Mouse (Mus musculus) left cerebral cortex, postnatal 25 days (tissue): ENCODE data around the gene Vps29. TPM values are rescaled to one million over a fixed set of nuclear protein-coding genes. Genes with fewer than 3 reads are reported as not detected.
"Not testable (repeated sequence)": the region's sequence is repeated elsewhere in the genome, so short reads cannot be mapped to it uniquely, and the experiment has no call there.

Experiments
- DNase-seq, 2 experiments: peaks; one replicate each; pipeline ENCODE4 v3.0.0; 2022; ENCODE audit warnings: low spot score in 2 of 2, mixed read lengths in 1 of 2
- intact Hi-C: fragments of 180-260 bp; cut with DNase I; formaldehyde crosslinking; loops from one replicate; pipeline ENCODE4 v1.15.1; 2025
- total RNA-seq, 2 experiments: library from RNA; stranded (reverse); gene quantifications; 2 replicates each; pipeline ENCODE4 v1.2.3; 2021

Gene Vps29
- 100 to 1,000 TPM; 189 to 208 TPM for total RNA-seq

DNA sequence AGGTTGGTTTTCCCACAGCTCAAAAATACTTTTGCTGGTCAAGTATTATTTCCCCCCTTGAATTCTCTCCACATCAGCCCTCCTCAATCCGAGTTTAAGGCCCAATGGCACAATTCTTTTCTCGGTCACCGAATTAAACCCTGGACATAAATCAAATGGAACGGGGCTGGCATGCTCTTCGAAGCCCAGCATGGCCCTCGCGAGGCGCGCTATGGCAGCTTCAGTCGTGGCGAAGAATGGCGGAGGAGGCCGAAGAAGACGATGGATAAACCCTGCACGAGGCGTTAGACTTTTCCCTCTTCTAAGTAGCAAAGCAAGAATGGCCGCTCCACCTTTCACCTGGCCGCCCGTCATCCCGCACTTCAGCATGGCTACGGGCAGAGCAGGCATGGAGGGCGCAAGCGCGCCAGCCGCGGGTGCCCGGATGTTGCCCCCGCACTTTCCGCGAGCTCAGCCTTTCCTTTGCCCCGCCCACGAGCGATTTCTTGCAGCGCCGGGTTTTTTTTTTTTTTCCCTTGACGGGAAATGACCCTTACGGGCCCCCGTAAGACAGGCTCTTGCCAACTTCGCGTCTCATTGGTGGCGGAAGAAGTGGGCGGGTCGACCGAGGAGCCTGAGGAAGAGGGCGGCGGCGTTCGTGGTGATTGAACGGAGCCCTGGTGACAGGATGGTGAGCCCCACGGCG is at the start of gene Vps29, which contains the start of gene Rad9b:
Gene Vps29 (plus strand): TSS at position 563 of the 685 bp plus-strand sequence.
Gene Rad9b (minus strand): TSS at position 427 of the 685 bp plus-strand sequence.
- intact Hi-C loops: loop anchor here (1.0 to 5.0 kb wide), 2 partner anchors 18 to 37 kb away; partner anchors contain the start of gene Fam216a
- DNase-seq: peak; percentile 96 to 98

DNA sequence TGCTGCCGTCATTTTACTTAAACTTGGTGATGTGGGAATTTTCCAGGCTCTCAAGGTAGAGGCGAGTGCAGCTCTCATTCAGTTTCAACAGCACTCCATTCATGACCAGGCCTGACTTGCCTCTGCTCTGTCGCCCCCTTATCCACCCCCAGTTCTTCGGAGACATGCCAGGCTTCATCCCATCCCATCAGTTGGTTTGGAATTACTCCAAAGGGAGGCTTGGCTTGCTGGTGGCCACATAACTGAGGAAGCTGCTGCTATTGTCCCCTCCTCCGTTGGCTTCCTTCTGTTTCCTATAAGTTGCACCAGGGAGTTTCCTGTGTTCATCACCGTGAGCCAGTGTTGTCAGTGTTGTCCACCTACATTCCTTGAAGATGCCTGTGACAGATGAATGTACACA is 49.6 kb upstream of the Vps29 start:
- peak in 1 of 2 experiments; percentile 42 for DNase-seq
- intact Hi-C loops: no loop called here

DNA sequence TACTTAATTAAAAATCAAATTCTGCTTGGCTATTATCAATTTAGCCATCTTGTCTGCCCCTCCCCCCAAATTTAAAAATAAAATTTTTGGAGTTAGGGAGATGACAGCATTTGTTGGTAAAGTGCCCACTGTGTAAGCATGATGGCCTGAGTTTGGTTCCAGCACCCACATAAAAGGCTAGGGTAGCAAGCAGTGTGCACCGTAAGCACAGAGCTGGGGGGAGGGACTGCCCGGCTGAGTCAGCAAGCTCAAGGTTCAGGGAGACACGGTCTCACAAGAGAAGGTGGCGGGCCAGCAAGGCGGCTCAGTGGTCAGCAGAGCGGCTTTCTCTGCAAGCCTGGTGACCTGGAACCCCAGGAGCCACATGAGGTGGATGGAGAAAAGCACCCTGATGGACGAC is 48.7 kb upstream of the Vps29 start:
- intact Hi-C loops: no loop called here
- no peak for DNase-seq

DNA sequence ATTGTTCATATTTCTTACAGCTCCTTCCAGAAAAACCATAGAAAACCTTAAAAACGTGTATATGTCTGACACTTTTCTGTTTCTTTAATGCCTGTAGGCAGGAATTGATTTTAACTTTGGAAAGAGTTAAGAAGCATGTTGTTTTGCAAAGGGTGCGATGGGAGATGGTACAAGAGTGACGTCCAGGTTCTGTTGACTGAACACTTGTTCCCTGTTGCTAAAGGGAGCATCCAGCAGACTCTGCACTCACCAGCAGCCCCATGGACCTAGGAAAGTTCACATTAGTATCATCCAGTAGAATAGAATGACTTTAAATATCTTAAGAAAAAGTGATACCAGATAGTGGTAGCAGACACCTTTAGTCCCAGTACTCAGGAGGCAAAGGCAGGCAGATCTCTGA is 47.6 kb upstream of the Vps29 start:
- DNase-seq: no peak
- intact Hi-C loops: no loop called here

DNA sequence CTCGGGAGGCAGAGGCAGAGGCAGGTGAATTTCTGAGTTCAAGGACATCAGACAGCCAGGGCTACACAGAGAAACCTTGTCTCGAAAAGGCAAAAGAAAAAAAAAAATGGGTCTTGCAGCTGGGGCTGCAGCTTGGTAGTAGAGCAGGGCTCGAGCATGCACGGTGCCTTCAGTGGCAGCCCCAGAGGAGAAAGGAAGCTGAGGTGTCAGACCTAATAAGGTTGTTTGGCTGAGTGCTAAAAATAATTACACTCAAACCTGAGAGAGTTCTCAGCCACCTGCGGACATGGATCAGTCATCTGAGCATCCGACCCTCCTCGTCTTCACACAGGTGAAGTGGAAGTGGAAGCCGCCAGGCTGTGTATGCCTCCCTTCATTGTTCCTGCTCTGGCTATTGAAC is 43.5 kb upstream of the Vps29 start:
- no peak for DNase-seq
- intact Hi-C loops: no loop called here

DNA sequence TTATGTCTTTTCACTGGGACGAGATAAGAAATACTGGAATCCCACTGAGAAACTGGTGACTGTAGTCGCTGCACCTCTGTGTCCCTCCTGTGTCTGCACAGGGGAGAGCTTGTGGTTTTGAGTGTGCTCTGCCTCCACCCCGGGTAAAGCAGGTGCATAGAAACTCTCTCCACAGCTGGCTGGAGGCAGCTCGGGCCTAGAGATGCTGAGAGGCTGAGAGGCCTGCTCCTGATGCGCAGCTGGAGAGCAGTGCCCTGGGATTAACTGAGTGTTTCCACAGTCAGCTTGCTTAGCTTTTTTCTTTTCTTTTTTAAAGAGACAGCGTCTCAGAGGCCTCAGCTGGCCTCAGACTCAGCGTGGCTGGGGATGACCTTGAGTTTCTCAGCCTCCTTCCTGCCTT is 42.5 kb upstream of the Vps29 start:
- intact Hi-C loops: no loop called here
- DNase-seq: no peak

DNA sequence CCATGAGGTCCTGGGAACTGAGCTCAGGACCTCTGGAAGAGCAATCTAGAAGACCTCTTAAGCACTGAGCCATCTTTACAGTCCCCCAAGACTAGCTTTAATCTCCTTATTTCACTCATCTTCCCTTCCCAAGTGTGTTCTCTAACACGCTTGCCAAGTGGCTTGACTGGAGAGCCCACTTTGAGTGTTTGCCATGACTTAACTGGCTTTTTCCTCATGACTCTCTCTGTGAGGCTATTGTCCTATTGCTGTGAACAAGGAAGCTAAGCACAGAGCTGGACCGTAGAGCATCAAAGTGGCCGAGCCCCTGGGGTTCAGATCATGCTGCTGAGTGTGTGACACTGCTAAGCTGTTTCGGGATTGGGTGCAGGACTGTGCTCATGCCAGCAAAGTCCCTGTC is 41.8 kb upstream of the Vps29 start:
- intact Hi-C loops: no loop called here
- DNase-seq: no peak

DNA sequence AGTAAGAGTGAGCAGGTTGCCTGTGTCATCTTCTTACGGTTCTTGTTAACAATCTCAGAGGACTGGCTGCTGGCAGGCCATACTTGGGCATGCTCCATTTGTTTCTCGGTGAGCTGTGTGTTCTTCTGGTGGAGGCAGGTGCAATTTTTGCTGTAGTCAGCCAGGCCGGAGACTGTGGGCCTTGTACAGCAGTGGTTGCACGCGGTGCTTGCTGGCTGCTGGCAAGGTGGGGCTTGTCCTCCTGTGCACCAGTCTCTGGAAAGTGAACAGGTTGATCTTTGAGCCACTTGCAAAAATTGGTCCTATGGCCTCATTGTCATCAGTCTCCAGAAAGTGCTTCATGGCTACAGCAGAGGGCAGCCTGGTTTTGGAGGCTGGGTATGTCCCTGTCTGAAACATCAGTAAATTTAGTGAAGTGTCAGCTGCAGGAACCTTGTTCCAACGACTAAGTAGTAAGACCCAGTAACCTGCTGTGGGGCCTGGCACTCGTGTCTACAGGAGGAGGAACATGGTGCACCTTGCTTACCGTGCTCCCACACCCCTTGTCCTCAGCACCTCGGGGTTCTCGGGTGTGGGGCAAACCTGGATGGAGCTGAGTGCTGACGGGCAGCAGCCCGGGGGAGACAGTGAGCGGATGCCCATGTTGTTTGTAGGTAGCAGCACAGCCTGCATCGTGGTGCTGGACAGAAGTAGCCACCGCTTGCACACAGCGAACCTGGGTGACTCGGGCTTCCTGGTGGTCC is 41.1 kb upstream of the Vps29 start:
- intact Hi-C loops: no loop called here
- DNase-seq: no peak

DNA sequence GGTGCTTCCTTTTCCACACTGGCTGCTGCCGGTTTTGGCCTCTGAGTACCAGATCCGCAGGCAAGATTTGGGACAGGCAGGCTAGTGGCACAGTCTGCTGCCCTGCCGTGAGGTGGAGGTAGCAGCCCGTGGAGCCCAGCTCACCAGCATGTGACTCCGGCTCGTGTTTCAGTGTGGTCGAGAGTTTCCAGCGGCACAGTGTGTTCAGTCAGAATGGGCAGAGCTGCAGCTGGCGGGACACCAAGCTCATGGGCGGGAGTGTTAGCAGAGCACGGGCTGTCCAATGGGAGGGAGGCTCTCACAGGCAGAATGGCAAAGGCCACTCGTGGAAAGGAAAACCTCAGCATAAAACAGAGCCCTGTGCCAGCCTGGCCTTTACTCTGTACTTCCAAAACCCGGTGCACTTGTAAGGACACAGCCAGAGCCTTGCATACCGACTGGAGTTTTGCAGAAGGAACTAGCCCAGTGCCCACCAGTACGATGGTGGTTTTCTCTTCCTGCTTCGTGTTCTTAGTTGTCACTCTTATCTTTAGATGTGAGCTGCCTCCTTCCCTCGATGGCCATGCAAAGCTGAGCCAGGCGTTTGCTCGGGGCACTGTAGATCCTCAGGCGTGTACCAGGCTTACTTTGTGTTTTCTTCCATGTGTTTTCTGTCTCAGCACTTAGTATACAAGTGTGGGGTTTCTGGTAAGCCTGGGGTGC is 39.1 kb upstream of the Vps29 start:
- DNase-seq: peak; percentile 88 to 95
- intact Hi-C loops: loop anchor here (5.0 kb wide), 2 partner anchors 33 to 37 kb away; partner anchors contain the start of genes Pptc7, Rad9b and Vps29

DNA sequence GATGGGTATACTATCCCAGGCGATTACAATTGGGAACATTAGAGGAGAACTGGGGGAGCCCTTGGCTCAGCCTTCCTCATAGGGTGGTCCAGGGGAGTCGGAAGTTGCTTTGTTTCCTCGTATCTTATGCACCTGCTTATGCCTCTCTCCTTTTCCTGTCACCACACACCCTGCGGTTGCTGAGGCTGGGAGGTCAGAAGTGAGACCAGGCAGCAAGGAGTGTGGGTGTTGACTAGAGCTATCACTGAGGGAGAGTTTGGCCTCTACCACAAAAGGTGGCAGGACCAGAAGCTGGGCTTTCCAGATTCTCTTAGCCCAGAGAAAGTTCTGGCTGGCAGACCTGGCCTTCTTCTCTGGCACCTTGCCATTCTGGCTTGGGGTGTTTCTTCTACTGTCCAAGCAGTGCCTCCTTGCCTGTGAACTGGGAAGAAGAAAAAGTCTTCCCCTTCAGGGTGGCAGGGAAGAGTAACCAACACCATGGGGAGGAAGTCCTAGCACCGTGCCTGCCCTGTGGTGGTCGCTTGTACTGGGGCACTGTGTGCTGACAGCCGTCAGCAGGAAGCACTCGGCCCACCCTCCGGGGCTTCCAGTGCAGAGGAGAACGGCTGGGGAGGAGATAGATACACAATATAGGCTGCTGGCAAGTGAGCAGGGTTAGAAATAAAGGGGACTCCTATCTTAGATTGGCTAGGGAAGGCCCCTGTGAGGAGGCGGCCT is 36.7 kb upstream of the Vps29 start:
- no peak for DNase-seq
- intact Hi-C loops: loop anchor here (5.0 kb wide), 2 partner anchors 35 kb away; partner anchors contain the start of genes Pptc7, Rad9b and Vps29

DNA sequence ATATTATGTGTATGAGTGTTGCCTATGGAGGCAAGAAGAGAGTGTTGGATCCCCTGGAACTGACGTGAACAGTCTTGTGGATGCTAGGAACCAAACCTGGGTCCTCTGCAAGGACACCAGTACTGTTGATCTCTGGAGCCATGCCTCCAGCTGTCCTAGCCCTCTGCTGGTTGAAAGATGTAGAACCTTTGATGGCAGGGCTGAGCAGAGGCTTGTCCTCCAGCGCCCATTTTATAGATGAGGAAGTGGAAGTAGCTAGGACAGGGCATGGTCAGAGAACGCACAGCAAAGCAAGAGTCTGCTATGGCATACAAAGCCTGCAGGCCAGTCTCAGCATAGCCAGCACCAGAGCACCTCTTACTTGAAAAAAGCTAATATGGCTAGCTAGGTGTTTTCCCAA is 36.1 kb upstream of the Vps29 start:
- DNase-seq: no peak
- intact Hi-C loops: loop anchor here (5.0 kb wide), 2 partner anchors 34 to 36 kb away; partner anchors contain the start of genes Pptc7, Rad9b and Vps29

DNA sequence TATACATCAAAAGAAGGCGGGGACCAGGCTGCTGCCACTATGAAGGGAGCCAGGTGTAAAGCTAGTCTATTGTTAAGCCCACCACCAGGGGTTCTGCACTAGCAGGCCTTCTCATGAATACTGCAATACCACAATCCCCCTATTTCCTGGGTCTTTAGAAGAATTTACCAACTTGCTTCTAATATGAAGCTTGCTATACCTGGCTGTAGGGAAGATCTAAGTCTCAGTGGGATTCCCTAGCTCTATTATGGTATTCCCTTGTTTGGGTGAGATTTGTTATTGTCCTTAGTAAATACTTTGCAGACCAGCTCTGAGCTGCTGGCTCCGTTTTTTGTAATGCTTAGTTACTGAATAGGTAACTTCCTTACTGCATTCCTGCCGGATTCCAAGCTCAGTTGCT is 35.2 kb upstream of the Vps29 start:
- intact Hi-C loops: loop anchor here (5.0 kb wide), 2 partner anchors 33 to 37 kb away; partner anchors contain the start of genes Pptc7, Rad9b and Vps29
- DNase-seq: not testable (repeated sequence)

DNA sequence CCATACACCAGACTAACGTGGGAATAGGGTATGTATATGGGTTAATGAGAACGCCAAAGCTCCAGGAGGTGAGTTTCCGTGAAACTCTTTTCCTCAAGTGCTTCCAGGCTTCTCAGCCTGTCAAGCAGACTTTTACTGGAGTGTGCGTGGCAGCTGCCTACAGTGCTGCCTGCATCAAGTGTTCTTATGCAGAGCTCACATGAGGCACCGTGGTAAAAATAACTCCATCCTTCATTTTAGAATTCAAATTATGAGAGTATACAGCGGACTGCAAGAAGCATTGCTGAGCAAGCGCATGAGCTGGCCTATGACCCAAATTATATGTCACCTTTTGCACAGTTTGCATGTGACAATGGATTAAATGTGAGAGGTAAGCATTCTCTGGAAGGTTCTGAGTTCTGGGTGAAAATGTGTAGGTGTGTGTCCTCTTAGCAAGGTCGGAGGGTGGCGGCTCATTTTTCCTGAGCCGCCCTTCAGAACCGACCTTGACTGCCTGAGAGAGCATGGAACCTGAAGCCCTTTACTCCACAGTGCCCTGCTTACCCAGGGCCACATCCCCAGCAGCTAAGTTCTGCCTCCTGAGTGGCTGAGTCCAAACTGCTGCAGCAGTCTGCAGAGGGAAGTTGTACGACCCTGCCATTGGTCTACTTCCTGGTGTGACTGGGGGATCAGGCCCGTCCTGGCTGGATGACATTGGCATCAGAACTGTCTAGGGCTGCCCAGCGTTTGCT is 34.5 kb upstream of the Vps29 start:
- DNase-seq: peak; percentile 50 to 82
- intact Hi-C loops: loop anchor here (5.0 kb wide), 2 partner anchors 33 to 37 kb away; partner anchors contain the start of genes Pptc7, Rad9b and Vps29

DNA sequence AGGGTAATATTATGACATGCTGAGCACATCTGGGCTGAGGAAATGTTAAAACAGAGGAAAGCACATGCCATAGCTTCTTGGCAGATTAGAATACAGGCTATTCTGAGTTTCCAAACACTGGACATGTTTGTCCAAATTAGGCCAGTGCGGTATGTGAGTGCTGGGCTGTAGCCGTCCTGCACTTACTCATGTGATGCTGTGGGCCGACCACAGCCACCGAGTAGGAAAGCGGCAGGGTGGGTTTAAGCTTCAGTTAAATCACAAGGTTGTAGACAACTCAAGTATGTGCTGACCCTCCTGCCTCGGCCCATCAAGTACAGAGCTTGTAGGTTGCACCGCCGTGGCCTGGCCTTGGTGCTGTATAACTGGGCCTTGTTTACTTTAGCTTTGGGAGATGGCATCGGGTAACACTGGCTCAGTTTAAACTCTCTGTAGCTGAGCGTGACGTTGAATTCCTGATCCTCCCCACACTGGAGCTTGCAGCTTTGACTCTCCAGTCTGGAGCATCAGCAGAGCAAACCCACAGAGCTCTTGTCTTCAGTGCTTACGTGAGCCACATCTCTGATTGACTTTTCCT is 33.9 kb upstream of the Vps29 start:
- DNase-seq: no peak
- intact Hi-C loops: no loop called here

DNA sequence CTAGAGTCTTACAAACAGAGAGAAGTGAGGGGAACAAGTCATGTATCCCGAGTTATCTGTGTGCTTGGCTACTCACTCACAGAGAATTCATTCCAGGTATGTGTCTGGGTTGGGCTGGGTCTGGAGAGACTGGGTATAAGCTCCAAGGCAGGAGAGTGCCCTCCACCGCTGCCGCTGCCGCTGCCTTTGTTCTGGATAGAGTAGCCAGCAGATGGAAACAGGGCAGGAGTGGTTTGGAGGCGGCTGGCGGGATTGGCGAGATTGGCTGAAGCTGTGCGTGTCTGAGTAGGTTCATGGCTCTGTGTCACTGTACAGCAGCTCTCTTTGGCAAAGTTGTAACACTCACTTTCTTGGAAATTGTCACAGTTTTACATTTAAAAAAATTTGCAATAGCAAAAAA is 30.6 kb upstream of the Vps29 start:
- intact Hi-C loops: no loop called here
- no peak for DNase-seq

DNA sequence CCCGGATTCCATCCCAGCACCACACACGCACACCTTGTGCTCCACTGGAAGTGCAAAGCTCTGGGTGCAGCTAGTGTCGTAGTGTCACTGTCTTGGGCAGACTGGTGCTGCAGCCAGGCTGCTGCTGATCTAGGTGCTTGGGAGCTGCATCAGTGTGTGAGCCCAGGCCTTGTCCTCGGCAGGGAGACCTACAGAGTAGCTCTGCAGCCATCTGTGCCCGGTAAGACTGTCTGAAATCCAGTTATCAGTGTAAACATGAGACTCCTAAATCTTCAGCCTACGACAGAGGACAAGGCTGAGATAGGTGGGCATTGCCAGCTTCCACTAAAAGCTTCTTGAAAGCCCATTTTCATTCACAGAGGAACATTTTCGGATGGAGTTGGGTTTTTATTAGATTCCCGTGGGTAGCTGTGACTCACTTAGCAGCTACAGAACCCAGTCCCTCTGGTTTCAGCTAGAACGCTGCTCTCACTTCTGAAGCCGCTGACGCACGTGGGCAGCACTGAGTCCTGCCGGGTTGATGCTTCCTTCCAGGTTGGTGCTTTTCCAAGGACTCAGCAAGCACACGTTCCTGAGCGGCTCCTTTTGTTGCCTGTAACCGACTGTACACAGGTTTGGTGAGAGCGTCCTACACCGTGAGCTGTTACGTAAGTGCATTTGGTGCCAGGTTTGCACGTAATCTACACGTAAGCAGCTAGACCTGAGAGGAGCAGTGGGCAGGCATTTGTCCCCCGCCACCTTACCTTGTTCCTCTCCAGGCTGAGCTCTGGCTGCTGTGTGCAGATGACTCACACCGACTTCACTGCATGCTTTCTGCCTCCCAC is 29.3 kb upstream of the Vps29 start:
- intact Hi-C loops: no loop called here
- peak; percentile 85 to 97 for DNase-seq

DNA sequence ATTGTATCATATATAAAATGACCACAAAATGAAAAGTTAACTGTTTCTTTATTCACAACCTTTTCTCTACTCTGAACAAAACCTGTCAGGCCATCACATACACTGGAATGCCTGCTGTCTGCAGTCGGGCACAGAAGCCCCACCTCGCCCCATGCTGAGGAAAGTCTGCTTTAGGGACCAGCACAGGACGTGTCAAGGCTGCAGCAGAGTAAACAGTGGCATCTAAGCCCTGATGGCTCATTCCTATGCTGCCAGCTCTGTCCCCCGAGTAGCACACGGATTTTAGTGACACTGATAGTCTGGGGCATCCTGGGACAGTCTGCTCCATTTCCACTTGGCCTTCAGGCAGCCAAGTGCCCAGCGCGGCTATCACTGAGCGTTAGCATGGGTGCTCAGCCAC is 28.7 kb upstream of the Vps29 start:
- intact Hi-C loops: no loop called here
- no peak for DNase-seq

DNA sequence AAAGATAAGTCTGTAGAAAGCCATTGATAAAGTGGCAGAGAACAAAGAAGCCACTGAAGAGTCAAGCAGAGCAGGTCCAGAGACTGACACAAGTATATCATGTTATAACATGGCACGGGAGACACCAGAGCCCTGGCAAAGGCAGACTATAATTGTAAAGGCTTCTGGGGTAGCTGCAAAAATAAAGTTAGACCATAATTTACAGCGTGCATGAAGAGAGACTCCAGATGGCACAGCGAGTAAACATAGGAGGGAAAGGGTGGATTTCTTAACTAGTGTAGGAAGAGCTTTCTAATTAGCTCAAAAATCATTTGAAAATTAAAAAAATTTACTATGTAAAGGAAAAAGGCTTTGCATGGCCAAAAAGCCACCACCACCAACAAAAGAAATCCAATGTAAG is 26.9 kb upstream of the Vps29 start:
- DNase-seq: peak in 1 of 2 experiments; percentile 67
- intact Hi-C loops: no loop called here
